Mouse (Mus musculus) spleen, postnatal 10 days (tissue): ENCODE results near the gene Olfr1163.
"Not testable (repeated sequence)": the region's sequence is repeated elsewhere in the genome, so short reads cannot be mapped to it uniquely, and the experiment has no call there.

Source experiments
- DNase-seq, 2 experiments: peaks; one replicate each; pipeline ENCODE4 v3.0.0; 2021 to 2022; ENCODE audit warnings: low spot score in 2 of 2

Gene Olfr1163

GRCm38 (mm10) chr2:88071730-88072129 is at the start of gene Olfr1163:
Gene Olfr1163 (minus strand): TSS chr2:88071830.
- no peak for DNase-seq

- DNase-seq: no peak
These were observed 22.2 kb upstream of the Olfr1163 start, which contains the start of gene Olfr1164 for GRCm38 (mm10) chr2:88093866-88094265. Gene Olfr1164 (minus strand): TSS chr2:88093966.

GRCm38 (mm10) chr2:88063587-88063986 is 8.0 kb downstream of the Olfr1163 start:
- DNase-seq: no peak

GRCm38 (mm10) chr2:88051029-88051428 is 20.6 kb downstream of the Olfr1163 start, which contains the start of gene Olfr1162:
Gene Olfr1162 (minus strand): TSS chr2:88051129.
- DNase-seq: no peak

GRCm38 (mm10) chr2:88037599-88037998 is 34.0 kb downstream of the Olfr1163 start, which contains the start of gene Olfr73:
Gene Olfr73 (minus strand): TSS chr2:88037699.
- no peak for DNase-seq

- not testable (repeated sequence) for DNase-seq
These were observed 49.2 kb downstream of the Olfr1163 start, which contains the start of gene Olfr1161 for GRCm38 (mm10) chr2:88022474-88022873. Gene Olfr1161 (plus strand): TSS chr2:88022774.
